Mouse (Mus musculus): ENCODE data around the gene Ciapin1. TPM values are rescaled to one million over a fixed set of nuclear protein-coding genes. Genes with fewer than 3 reads are reported as not detected.

Ciapin1 gene
- polyA plus RNA-seq, 1 experiment from 2014 or later: 72.2 TPM

GRCm38 (mm10) chr8:94820553-94820952, 17.6 kb downstream of the Ciapin1 start:
- Histone ChIP-seq H3K27me3 (replicated peaks; ENCODE audit: control insufficient read depth, insufficient read depth, low read length) (no peaks in the 10 kb centered on the region), H3K27ac (replicated peaks; ENCODE audit: low read depth, low read length) (no peak overlapping the region), H3K9ac (ENCODE audit: low read depth, low read length) (no peak overlapping the region), H3K4me3 (ENCODE audit: low read depth, low read length) (no peak overlapping the region), H3K4me2 (ENCODE audit: low read depth, low read length) (no peak overlapping the region), H3K36me3 (ENCODE audit: control insufficient read depth, insufficient read depth, low read length) (peaks cover 43% of the 10 kb centered on the region), H3K9me3 (ENCODE audit: control insufficient read depth, low read length) (no peaks in the 10 kb centered on the region), H3K4me1 (ENCODE audit: control insufficient read depth, insufficient read depth, low read length) (no peaks in the 10 kb centered on the region)
- DNase-seq (ENCODE audit: low spot score) (peak; percentile 47), ATAC-seq (ENCODE audit: low read depth) (peak; percentile 42)
- WGBS: 61% methylated on average over 7 of the region's 7 CpGs

DNA sequence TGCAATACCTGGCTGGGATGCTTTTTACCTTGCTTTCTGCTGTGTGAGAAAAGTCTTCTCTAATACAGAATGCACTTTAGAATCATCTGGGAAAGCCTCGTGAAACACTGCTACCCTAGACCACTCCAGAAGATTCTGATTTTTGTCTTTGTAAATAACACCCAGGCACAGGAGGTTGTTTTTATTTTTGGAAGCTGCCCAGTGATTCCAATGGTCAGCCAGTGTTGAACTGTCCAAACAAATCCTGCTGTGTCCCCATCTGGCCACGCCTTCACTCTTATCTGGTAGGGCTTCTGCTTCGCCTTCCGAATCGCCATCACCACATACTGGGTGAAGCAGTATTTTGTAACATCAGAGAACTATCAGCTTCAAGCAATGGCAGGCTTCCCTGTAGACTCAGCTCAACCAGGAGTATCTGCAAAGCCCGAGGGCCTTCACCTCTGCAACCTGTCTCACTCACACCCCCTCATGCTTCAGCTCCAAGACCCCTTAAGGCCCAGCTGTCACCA, 18.4 kb downstream of the Ciapin1 start:
- Histone ChIP-seq H3K9me3 (ENCODE audit: control insufficient read depth, low read length) (no peaks in the 10 kb centered on the region), H3K36me3 (ENCODE audit: control insufficient read depth, insufficient read depth, low read length) (peaks cover 37% of the 10 kb centered on the region), H3K4me1 (ENCODE audit: control insufficient read depth, insufficient read depth, low read length) (no peaks in the 10 kb centered on the region), H3K4me2 (ENCODE audit: low read depth, low read length) (no peak overlapping the region), H3K27ac (replicated peaks; ENCODE audit: low read depth, low read length) (no peak overlapping the region), H3K9ac (ENCODE audit: low read depth, low read length) (no peak overlapping the region), H3K27me3 (replicated peaks; ENCODE audit: control insufficient read depth, insufficient read depth, low read length) (no peaks in the 10 kb centered on the region), H3K4me3 (ENCODE audit: low read depth, low read length) (no peak overlapping the region)
- DNase-seq (ENCODE audit: low spot score) (no peak), ATAC-seq (ENCODE audit: low read depth) (no peak)
- WGBS: 83% methylated on average over 6 of the region's 6 CpGs

DNA sequence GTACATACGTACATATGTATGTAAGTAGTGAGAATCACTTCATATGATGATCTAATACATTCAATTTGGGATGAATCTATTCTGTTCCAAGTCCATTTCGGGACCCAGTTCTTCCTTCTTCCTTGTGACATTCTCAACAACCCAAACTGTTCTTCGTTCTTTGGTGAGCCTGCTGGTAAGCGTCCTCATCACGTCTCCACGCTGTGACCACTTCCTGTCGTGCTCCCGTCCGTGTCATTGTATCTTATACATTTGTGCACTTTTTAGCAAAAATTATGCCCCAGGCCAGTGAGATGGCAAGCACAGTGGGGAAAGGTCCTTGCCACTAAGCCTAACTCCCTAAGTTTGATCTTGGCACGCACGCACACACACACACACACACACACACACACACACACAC, 20.2 kb downstream of the Ciapin1 start:
- no peaks in the 10 kb centered on the region for H3K27me3 ChIP-seq (replicated peaks; ENCODE audit: control insufficient read depth, insufficient read depth, low read length)
- peaks cover 20% of the 10 kb centered on the region for H3K36me3 ChIP-seq (ENCODE audit: control insufficient read depth, insufficient read depth, low read length)
- 90% methylated on average over 11 of the region's 11 CpGs for WGBS
- no peak overlapping the region for H3K9ac ChIP-seq (ENCODE audit: low read depth, low read length)
- H3K9me3 ChIP-seq (ENCODE audit: control insufficient read depth, low read length): no peaks in the 10 kb centered on the region
- no peak overlapping the region for H3K4me3 ChIP-seq (ENCODE audit: low read depth, low read length)
- no peak for DNase-seq (ENCODE audit: low spot score)
- H3K4me2 ChIP-seq (ENCODE audit: low read depth, low read length): no peak overlapping the region
- ATAC-seq (ENCODE audit: low read depth): no peak
- H3K4me1 ChIP-seq (ENCODE audit: control insufficient read depth, insufficient read depth, low read length): no peaks in the 10 kb centered on the region
- H3K27ac ChIP-seq (replicated peaks; ENCODE audit: low read depth, low read length): no peak overlapping the region

DNA sequence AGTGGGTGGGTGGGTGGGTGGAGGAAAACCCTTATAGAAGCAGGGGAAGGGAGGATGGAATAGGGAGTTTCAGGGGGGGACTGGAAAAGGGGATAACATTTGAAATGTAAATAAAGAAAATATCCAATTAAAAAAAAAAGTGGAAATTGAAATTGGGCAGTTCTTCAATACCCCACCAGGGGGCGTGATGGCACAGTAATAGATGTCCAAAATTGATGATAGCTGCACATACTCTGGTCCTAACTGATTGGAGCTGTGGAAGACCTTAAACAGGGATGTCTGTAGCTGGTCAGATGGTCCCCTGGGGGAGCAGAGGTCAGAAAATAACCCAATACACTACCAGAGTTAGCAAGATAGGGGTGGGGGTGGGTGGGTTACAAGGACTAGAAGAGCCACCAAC, 23.6 kb downstream of the Ciapin1 start:
- H3K27ac ChIP-seq (replicated peaks; ENCODE audit: low read depth, low read length): no peak overlapping the region
- ATAC-seq (ENCODE audit: low read depth) (no peak), DNase-seq (ENCODE audit: low spot score) (no peak)
- no peaks in the 10 kb centered on the region for H3K9me3 ChIP-seq (ENCODE audit: control insufficient read depth, low read length)
- H3K9ac ChIP-seq (ENCODE audit: low read depth, low read length): no peak overlapping the region
- WGBS: 0% methylated on average over 1 of the region's 1 CpGs
- no peaks in the 10 kb centered on the region for H3K27me3 ChIP-seq (replicated peaks; ENCODE audit: control insufficient read depth, insufficient read depth, low read length)
- H3K36me3 ChIP-seq (ENCODE audit: control insufficient read depth, insufficient read depth, low read length): no peaks in the 10 kb centered on the region
- no peak overlapping the region for H3K4me2 ChIP-seq (ENCODE audit: low read depth, low read length)
- H3K4me3 ChIP-seq (ENCODE audit: low read depth, low read length): no peak overlapping the region
- H3K4me1 ChIP-seq (ENCODE audit: control insufficient read depth, insufficient read depth, low read length): no peaks in the 10 kb centered on the region

GRCm38 (mm10) chr8:94812645-94813098, 25.5 kb downstream of the Ciapin1 start:
- peak; percentile 65 for ATAC-seq (ENCODE audit: low read depth)
- 0 out of 2 replicates have a peak overlapping the region, but pooled peaks have one; percentile 16 for H3K9ac ChIP-seq (ENCODE audit: low read depth, low read length)
- no peak overlapping the region for H3K4me3 ChIP-seq (ENCODE audit: low read depth, low read length)

GRCm38 (mm10) chr8:94811654-94812053, 26.5 kb downstream of the Ciapin1 start:
- DNase-seq (ENCODE audit: low spot score) (no peak), ATAC-seq (ENCODE audit: low read depth) (no peak)
- Histone ChIP-seq H3K4me2 (ENCODE audit: low read depth, low read length) (no peak overlapping the region), H3K4me3 (ENCODE audit: low read depth, low read length) (no peak overlapping the region), H3K27me3 (replicated peaks; ENCODE audit: control insufficient read depth, insufficient read depth, low read length) (no peaks in the 10 kb centered on the region), H3K4me1 (ENCODE audit: control insufficient read depth, insufficient read depth, low read length) (no peaks in the 10 kb centered on the region), H3K9ac (ENCODE audit: low read depth, low read length) (no peak overlapping the region), H3K27ac (replicated peaks; ENCODE audit: low read depth, low read length) (no peak overlapping the region), H3K36me3 (ENCODE audit: control insufficient read depth, insufficient read depth, low read length) (no peaks in the 10 kb centered on the region), H3K9me3 (ENCODE audit: control insufficient read depth, low read length) (no peaks in the 10 kb centered on the region)
- WGBS: 70% methylated on average over 6 of the region's 6 CpGs

More at GRCm38 (mm10) chr8:94812645-94813098, 25.5 kb downstream of the Ciapin1 start:
- H3K4me1 ChIP-seq (ENCODE audit: control insufficient read depth, insufficient read depth, low read length): no peaks in the 10 kb centered on the region
- peak; percentile 91 for DNase-seq (ENCODE audit: low spot score)
- no peaks in the 10 kb centered on the region for H3K9me3 ChIP-seq (ENCODE audit: control insufficient read depth, low read length)
- H3K27me3 ChIP-seq (replicated peaks; ENCODE audit: control insufficient read depth, insufficient read depth, low read length): no peaks in the 10 kb centered on the region
- H3K36me3 ChIP-seq (ENCODE audit: control insufficient read depth, insufficient read depth, low read length): no peaks in the 10 kb centered on the region
- no peak overlapping the region for H3K27ac ChIP-seq (replicated peaks; ENCODE audit: low read depth, low read length)
- H3K4me2 ChIP-seq (ENCODE audit: low read depth, low read length): peak overlapping the region; percentile 39
- WGBS: 29% methylated on average over 6 of the region's 6 CpGs

DNA sequence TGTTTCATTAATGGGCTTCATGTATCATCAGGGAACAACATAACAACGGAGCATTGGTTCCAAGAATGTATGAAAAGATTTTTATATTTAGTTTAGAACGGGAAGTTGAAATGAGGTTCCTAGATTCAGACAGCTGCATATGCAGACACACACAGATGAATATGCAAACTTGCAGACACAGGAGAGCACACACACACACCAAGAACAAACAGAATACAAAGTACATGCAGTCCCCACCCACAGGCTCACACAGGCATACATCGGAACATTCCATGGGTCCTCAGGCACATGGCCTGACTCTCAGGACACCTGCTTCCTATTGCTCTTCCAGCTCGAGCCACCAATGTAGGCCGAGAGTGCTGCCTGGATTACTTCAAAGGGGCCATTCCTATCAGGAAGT, 27.3 kb downstream of the Ciapin1 start:
- no peaks in the 10 kb centered on the region for H3K4me1 ChIP-seq (ENCODE audit: control insufficient read depth, insufficient read depth, low read length)
- no peaks in the 10 kb centered on the region for H3K9me3 ChIP-seq (ENCODE audit: control insufficient read depth, low read length)
- ATAC-seq (ENCODE audit: low read depth) (no peak), DNase-seq (ENCODE audit: low spot score) (no peak)
- no peak overlapping the region for H3K27ac ChIP-seq (replicated peaks; ENCODE audit: low read depth, low read length)
- WGBS: 77% methylated on average over 5 of the region's 5 CpGs
- no peaks in the 10 kb centered on the region for H3K36me3 ChIP-seq (ENCODE audit: control insufficient read depth, insufficient read depth, low read length)
- no peaks in the 10 kb centered on the region for H3K27me3 ChIP-seq (replicated peaks; ENCODE audit: control insufficient read depth, insufficient read depth, low read length)
- no peak overlapping the region for H3K4me3 ChIP-seq (ENCODE audit: low read depth, low read length)
- H3K9ac ChIP-seq (ENCODE audit: low read depth, low read length): no peak overlapping the region
- no peak overlapping the region for H3K4me2 ChIP-seq (ENCODE audit: low read depth, low read length)

GRCm38 (mm10) chr8:94810153-94810552, 28.0 kb downstream of the Ciapin1 start, which contains the start of gene Ccl17:
Gene Ccl17, plus strand, starts transcription at chr8:94810453.
- H3K4me2 ChIP-seq (ENCODE audit: low read depth, low read length): no peak within 1 kb of the TSS
- no peak within 1 kb of the TSS for H3K4me3 ChIP-seq (ENCODE audit: low read depth, low read length)
- ATAC-seq (ENCODE audit: low read depth) (no peak), DNase-seq (ENCODE audit: low spot score) (no peak)
- no peaks in the 10 kb centered on the region for H3K4me1 ChIP-seq (ENCODE audit: control insufficient read depth, insufficient read depth, low read length)
- H3K27ac ChIP-seq (replicated peaks; ENCODE audit: low read depth, low read length): no peak within 1 kb of the TSS
- H3K9me3 ChIP-seq (ENCODE audit: control insufficient read depth, low read length): no peaks in the 10 kb centered on the region
- no peaks in the 10 kb centered on the region for H3K36me3 ChIP-seq (ENCODE audit: control insufficient read depth, insufficient read depth, low read length)
- no peaks in the 10 kb centered on the region for H3K27me3 ChIP-seq (replicated peaks; ENCODE audit: control insufficient read depth, insufficient read depth, low read length)
- WGBS: 63% methylated on average over 3 of the region's 3 CpGs
- no peak within 1 kb of the TSS for H3K9ac ChIP-seq (ENCODE audit: low read depth, low read length)

DNA sequence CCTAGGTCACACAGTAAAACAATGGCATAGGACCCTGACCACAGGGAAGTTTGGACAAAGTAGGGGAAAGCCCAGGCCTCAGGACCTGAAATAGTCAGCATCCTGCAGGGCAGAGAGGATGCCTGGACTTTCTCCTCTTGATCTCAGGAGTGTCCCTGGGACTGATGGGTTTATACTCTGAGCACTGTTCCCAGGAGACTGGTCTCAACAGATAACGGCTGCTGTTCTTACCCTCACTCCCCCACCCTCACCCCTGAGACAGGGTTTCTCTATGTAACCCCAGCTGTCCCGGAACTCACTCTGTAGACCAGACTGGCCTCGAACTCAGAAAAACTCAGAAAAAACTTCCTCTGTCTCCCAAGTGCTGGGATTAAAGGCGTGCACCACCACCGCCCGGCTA, 29.8 kb downstream of the Ciapin1 start:
- H3K36me3 ChIP-seq (ENCODE audit: control insufficient read depth, insufficient read depth, low read length): no peaks in the 10 kb centered on the region
- no peaks in the 10 kb centered on the region for H3K27me3 ChIP-seq (replicated peaks; ENCODE audit: control insufficient read depth, insufficient read depth, low read length)
- no peaks in the 10 kb centered on the region for H3K9me3 ChIP-seq (ENCODE audit: control insufficient read depth, low read length)
- no peaks in the 10 kb centered on the region for H3K4me1 ChIP-seq (ENCODE audit: control insufficient read depth, insufficient read depth, low read length)
- H3K4me2 ChIP-seq (ENCODE audit: low read depth, low read length): no peak overlapping the region
- 80% methylated on average over 6 of the region's 6 CpGs for WGBS
- no peak for ATAC-seq (ENCODE audit: low read depth)
- no peak overlapping the region for H3K27ac ChIP-seq (replicated peaks; ENCODE audit: low read depth, low read length)
- no peak overlapping the region for H3K4me3 ChIP-seq (ENCODE audit: low read depth, low read length)
- no peak overlapping the region for H3K9ac ChIP-seq (ENCODE audit: low read depth, low read length)
- DNase-seq (ENCODE audit: low spot score): no peak

Data from embryonic facial prominence, embryonic 14.5 days (tissue).